Mouse (Mus musculus) right cerebral cortex, postnatal 10 days (tissue): ENCODE measurements around the gene Gm5624.
"Not testable (repeated sequence)": the region's sequence is repeated elsewhere in the genome, so short reads cannot be mapped to it uniquely, and the experiment has no call there.

Experiments
- DNase-seq, 2 experiments: peaks; one replicate each; pipeline ENCODE4 v3.0.0; 2021; ENCODE audit warnings: low spot score in 2 of 2

Gene Gm5624

DNA sequence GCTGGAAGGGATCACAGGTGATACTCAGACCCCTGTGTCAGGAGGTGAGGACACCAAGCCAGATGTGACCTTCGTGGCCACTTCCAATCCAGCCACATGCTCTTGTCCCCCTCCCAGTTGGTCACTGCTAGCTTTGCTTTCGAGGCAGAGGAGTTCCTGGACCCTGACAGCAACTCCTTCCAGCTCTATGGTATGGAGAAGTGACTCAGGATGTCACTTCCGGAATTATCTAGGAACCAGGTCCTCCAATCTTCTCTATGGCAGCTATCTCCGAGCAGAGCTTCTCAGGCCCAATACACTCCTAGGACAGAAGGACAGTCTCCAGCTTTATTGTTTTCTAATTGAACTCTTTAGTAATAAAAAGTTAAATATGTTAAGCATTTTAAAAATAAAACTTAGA lies at the start of gene Gm5624:
Gene Gm5624, minus strand, starts transcription at position 202 of the 400 bp plus-strand sequence.
- not testable (repeated sequence) for DNase-seq

DNA sequence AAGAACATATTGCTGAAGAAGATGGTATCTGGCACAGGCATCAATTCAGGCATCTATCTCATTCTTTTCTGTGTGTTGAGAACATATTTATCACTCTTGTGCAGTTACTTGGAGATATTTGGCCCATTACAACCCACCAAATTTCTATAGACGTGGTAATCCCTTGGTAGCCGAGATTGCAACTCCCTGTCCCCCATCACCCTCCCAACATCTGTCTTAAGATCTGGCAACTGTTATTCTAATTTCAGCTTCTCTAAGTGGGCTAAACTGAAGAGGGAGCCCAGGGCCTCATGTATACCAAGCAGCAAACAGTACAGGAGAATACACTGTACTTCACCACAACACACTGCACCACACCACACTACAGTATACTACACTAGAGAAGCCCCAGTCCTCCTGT lies 36.0 kb downstream of the Gm5624 start:
- DNase-seq = not testable (repeated sequence)

DNA sequence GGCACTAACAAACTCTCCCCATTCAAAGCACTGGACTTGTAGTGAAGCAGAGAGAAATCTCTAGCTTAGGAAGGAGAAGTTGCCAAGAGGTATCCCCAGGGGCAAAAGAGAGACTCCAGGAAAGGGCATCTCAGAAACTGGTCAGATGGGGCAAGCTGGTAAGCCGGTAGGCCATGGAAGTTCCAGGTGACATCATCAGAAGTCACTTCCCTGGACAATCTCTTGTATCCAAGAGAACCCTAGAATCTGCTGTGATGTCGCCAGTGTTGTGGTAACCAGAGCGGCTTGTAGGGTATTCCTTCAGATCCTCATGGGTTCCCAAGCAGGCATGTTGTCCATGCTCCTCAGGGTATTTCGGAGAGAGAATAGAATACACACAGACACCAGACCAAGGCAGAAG lies 44.9 kb downstream of the Gm5624 start, which contains the start of gene Gm8247:
Gene Gm8247, plus strand, starts transcription at position 301 of the 400 bp plus-strand sequence.
- DNase-seq = not testable (repeated sequence)

DNA sequence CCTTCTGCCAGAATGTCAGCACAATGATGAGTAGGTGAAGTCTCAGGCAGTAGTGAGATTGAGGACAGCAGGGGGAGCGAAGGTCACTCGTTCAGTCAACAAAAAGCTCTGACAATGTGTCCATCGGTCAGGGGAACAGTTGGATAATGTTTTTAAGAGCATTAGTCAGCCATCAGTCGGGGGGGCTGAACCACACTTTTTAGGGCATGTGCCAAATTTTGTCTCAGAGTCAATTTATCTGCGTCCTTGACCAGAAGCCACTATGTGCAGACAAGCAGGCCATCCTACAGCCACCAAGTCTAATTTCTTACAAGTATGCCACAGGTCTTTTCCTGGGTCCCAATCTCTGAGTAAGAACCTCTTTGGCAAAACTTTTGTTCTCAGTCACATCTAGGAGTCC lies 79.8 kb downstream of the Gm5624 start:
- not testable (repeated sequence) for DNase-seq

DNA sequence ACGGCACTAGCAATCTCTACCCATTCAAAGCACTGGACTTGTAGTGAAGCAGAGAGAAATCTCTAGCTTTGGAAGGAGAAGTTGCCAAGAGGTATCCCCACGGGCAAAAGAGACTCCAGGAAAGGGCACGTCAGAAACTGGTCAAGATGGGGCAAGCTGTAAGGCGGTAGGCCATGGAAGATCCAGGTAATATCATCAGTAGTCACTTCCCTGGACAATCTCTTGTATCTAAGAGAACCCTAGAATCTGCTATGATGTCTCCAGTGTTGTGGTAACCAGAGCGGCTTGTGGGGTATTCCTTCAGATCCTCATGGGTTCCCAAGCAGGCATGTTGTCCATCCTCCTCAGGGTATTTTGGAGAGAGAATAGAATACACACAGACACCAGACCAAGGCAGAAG lies 109.8 kb downstream of the Gm5624 start, which contains the start of gene Gm17093:
Gene Gm17093, plus strand, starts transcription at position 301 of the 400 bp plus-strand sequence.
- not testable (repeated sequence) for DNase-seq
